Mouse (Mus musculus) ES-Bruce4 (cell line): ENCODE results near the gene Atl3.

ENCODE experiments used
- CTCF ChIP-seq: IDR thresholded peaks from one replicate; pipeline ENCODE4 v1.8.1; 2011; ENCODE audit warnings: low read depth, low read length
- EP300 ChIP-seq: IDR thresholded peaks from 2 replicates; pipeline ENCODE4 v1.6.1; 2011; ENCODE audit warnings: low read depth, low read length; ENCODE audit not compliant: insufficient read depth

DNA sequence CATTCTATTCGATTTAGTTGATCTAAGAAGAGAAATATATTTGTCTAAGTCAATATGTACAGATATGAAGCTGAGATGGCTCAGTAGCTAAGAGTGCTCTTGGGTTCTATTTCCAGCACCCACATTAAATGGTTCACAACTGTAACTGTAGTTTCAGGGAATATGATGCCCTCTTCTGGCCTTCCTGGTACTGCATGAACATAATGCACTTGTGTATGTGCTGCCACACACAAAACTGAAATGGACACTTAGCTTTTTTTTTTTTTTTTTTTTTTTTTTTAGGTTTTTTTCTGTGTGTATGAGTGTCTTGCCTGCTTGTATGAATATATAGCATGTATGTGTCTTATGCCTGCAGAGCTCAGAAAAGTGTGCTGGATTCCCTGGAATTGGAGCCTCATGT is 29.5 kb downstream of the Atl3 start:
- TF ChIP-seq CTCF: no peak
- TF ChIP-seq EP300: no peak
